Mouse (Mus musculus): Measurements from ENCODE around the gene Fcrl6.

The Fcrl6 gene

GRCm38 (mm10) chr1:172614654-172615053 lies 12.3 kb upstream of the Fcrl6 start:
- no peak for DNase-seq (ENCODE audit: low spot score in 2 of 2)

- no peak for DNase-seq (ENCODE audit: low spot score in 2 of 2)
Observed at GRCm38 (mm10) chr1:172612745-172613144, 10.4 kb upstream of the Fcrl6 start.

DNA sequence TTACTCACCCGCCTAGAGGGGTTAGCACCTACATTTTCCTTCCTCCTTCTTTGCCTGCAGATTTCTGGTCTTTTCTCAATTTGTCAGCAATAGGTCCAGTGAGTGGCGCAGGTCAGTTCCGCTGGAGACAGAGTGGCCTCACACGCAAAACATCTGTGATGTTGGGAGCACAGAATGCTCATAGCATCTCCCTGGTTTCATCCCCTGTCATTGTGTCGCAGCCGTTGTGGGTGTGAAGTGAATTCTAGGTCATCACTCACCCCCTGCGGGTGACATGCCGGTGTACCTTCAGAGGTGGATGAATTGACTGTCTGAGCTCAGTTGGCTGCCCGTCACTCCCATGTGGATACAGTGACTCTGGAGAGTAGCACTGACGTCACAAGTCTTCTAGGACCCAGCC lies 9.0 kb upstream of the Fcrl6 start:
- DNase-seq (ENCODE audit: low spot score in 2 of 2), result no peak

DNA sequence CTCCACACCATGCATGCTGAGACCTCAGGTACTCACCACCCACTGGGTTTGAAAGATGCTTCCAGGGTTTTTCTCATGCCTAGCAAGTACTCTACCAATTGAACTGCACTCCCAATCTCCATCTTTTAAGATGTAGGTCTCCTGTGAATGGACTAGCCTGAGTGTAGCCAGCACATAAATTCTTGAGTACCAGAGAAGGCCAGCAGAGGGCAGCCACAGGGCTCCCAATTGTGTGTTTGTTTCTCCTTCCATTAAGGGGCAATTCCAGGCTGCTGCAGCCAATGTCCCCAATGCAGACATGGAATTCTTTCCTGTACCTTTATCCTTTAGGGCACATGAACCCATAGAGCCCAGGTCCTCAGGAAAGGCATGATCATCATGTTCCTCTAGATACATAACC lies 7.9 kb downstream of the Fcrl6 start:
- DNase-seq (ENCODE audit: low spot score in 2 of 2), result peak in 1 of 2 experiments; percentile 38

- no peak for DNase-seq (ENCODE audit: low spot score in 2 of 2)
Observed at GRCm38 (mm10) chr1:172593956-172594355, 8.4 kb downstream of the Fcrl6 start.

DNA sequence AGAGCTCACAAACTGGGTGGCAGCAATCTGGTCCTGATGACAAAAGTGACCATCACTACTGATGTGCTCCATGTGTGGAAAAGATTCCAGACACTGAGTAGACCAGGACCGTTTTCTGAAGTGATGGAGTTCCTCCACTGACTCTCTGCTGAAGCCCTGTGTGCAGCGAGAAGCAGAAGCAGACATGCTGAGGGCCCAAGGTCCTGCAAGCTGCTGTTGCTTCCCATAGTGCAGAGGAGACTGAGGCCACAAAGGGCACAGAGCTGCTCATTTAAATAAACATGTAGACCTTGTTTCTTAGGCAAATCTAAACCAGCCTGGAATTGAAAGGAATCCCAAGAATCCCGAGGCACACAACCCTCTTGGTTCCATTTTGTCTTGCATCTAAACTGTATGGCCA lies 9.0 kb downstream of the Fcrl6 start:
- DNase-seq (ENCODE audit: low spot score in 2 of 2), result no peak

DNA sequence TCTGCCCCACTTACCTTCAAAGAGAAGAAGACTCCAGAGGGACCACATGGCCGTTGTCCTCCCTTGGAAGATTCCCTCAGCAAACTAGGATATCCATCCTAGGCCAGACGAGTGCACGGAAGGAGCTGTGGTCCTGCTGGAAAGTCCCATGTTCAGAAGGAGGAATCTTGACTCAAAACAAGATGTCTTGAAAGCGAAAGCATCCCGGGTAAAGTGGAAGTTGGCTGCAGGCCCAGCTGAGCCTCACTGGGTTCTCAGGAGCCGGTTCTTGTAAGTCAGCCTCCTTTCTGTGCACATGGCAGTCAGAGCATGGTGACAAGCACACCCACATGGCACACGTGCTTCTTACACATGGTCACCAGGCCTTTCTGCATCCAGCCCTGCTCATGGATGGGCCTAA lies 12.0 kb downstream of the Fcrl6 start, which contains the start of gene Slamf8:
Gene Slamf8 (minus strand): TSS at position 184 of the 400 bp plus-strand sequence.
- DNase-seq (ENCODE audit: low spot score in 2 of 2), result peak in 1 of 2 experiments; percentile 30

DNA sequence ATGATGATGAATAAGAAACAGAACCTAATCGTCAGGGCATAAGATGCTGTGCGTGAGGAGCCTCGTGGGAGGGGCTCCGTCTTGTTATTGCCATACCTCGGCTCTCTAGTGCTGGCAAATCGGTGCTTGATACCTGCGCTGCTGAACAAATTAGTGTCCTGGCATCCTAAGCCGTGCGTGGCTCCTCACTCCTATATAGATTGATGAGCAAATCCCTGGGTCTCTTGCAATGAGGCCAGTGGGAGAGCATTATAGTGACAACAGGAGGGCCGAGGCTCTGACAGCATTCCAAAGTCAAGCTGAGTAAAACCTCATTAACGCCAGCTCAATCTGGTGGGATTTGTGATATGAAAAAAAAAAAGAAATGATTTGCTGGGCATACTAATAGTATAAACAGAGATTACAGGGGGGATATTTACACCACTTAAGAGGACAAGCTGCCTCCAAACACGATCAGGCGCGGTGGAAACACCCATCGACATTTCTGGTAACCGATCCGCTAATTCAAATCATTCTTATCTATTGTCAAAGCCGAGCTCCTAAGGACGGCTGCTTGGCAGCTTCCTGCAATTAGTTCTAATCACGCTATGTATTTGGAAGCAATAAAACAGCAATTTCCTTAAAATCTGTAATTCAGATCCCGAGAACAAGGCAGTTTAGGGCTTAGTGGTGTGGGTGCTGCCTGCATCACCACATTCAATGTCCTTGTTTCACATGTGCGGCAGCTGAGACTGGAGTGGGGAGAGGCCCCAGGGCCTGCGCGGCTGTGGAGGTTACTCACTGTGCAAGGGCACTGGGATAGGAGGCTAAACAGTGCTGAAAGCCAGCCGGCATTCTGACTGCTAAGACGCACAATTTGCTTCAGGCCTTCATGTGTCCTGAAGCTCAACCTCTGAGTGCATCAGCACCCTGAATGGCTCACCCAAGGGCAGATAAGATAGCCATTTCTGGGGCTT lies 16.5 kb downstream of the Fcrl6 start:
- DNase-seq (ENCODE audit: low spot score in 2 of 2), result no peak

- DNase-seq (ENCODE audit: low spot score in 2 of 2), result no peak
Observed at GRCm38 (mm10) chr1:172585026-172585425, 17.3 kb downstream of the Fcrl6 start.

DNA sequence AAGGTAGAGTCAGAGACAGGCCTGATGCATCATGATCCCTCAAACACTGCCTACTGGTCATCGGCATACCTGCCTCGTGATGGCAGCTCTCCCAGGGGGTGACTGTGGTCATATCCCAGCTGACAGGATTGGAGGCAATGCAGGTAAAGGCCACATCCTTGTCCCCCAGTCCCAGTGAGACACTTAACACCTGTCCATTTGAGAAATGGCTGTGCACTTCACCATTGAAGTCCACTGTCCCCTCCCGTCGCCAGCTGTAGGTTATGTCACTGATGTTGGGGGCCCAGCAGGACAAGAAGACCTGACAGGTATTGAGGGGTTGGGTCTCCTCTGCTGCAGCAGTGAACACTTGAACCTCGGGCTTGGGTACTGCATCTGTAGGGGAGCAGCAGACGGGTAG lies 18.1 kb downstream of the Fcrl6 start:
- no peak for DNase-seq (ENCODE audit: low spot score in 2 of 2)

- DNase-seq (ENCODE audit: low spot score in 2 of 2), result no peak
Observed at GRCm38 (mm10) chr1:172582436-172582835, 19.9 kb downstream of the Fcrl6 start.

DNA sequence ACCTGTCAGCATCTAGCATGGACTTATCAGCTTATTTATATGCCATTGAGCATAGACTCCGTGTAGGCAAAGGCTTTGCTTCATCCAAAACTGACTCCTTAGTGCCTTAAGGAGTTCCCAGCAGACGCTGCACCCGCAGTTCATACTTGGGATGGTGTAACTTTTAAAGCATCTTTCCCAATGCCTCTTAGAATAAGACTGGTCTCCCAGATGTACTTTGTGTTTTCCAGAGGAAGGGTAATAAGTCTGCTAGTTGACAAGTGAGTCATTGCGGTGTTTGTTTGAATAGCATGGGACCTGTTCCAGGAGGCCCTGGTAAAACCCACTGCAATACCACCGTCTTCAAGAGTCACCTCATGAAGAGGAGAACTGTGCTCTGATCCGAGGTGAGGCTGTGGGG lies 22.2 kb downstream of the Fcrl6 start:
- DNase-seq (ENCODE audit: low spot score in 2 of 2), result no peak

DNA sequence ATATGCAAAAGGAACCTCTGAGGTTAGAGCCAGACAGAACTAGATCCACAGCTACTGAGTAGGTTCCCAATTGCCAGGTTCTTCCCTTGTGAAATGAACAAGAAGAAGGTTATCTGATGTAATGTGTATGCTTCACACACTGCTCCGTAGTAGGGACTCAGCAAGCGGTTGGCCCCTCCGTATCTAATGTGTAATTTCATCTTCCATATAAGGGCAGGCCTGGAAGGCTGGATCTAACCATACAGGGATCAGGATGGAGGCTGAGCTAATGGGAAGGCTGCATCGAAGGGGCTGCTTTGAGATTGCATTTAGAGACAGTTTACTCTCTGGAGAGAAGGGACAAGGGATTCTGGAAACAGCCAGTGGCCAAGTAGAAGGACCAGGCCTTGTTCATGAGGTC lies 34.6 kb downstream of the Fcrl6 start:
- DNase-seq (ENCODE audit: low spot score in 2 of 2), result no peak

- no peak for DNase-seq (ENCODE audit: low spot score in 2 of 2)
Observed at GRCm38 (mm10) chr1:172566131-172566530, 36.2 kb downstream of the Fcrl6 start.

DNA sequence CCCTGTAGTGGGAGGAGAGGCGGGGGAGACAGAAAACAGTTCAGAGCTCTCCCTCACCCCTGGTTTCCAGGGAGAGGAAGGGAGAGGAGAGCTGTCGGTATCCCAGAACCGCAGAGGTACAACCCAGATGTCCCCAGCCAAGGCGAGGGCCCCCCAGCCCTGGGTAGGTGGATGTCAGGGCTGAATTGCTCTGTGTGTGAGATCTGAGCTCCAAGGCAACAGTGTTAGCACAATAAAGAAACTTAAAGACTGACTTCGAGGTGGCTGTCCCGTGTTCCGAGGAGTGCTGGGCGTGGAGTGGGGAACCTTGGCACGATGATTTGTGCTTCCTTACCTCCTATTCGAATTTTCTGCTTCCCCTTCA lies 38.9 kb downstream of the Fcrl6 start:
- no peak for DNase-seq (ENCODE audit: low spot score in 2 of 2)

DNA sequence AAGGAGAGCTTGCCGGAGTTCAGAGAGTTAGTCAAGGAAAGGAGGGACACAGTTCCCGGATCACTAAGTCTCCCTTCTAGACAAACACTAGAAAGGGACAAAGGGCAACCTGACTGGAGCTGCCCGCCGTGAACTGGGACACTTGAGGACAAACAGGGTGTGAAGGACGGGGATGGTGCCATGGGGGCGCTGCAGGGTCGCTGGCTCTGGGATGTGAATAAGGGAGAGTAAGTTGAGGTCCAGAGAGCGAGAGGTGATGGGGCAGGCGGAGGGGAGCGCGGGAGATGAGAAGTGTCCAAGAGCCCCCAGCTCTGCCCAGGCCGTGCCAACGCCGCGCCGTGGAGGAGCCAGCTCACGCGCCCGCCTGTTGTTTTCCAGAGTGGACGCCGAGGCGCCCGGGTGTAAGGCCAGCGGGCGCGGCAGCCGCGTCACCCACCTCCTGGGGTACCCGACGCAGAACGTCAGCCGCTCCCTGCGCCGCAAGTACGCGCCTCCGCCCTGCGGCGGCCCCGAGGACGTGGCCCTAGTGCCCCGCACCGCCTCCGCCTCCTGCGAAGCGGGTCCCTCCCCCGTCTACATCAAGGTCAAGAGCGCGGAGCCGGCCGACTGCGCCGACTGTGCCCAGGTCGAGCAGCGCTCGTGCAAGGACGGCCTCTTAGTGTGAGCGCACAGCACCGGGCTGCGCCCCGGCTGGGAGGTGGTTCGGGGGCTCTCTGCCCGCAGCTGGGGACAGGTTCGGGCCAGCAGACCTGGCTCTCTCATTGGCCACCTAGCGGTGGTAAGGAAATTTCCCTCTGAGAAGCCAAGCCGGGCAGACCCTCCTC lies 39.5 kb downstream of the Fcrl6 start:
- DNase-seq (ENCODE audit: low spot score in 2 of 2), result peak; percentile 49 to 58

- no peak for DNase-seq (ENCODE audit: low spot score in 2 of 2)
Observed at GRCm38 (mm10) chr1:172555638-172556037, 46.7 kb downstream of the Fcrl6 start, which contains the start of gene Vsig8. Vsig8 (plus strand) TSS chr1:172555938.

- no peak for DNase-seq (ENCODE audit: low spot score in 2 of 2)
Observed at GRCm38 (mm10) chr1:172552623-172553022, 49.7 kb downstream of the Fcrl6 start.

- no peak for DNase-seq (ENCODE audit: low spot score in 2 of 2)
Observed at GRCm38 (mm10) chr1:172551009-172551408, 51.3 kb downstream of the Fcrl6 start.

DNA sequence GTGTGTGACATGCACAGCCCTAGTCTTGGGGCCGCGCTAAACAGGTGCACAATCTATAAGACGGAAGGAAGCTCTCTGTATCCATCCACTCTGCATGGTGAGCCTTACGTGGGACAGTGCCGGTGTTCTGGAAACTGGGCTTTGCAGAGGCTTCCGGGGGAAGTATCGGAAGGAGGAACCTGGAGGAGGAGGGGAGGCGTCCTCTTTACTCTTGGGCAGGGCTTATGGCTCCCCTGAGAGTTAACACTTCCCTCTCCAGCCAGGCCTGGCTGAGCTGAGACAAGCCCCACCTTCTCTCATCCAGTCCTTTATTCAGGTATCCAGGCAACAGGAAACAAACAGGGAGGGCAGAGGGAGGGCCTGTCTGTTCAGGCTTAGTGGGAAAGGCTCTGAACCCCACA lies 51.8 kb downstream of the Fcrl6 start:
- peak; percentile 35 to 61 for DNase-seq (ENCODE audit: low spot score in 2 of 2)

GRCm38 (mm10) chr1:172549717-172550116 lies 52.6 kb downstream of the Fcrl6 start:
- no peak for DNase-seq (ENCODE audit: low spot score in 2 of 2)

DNA sequence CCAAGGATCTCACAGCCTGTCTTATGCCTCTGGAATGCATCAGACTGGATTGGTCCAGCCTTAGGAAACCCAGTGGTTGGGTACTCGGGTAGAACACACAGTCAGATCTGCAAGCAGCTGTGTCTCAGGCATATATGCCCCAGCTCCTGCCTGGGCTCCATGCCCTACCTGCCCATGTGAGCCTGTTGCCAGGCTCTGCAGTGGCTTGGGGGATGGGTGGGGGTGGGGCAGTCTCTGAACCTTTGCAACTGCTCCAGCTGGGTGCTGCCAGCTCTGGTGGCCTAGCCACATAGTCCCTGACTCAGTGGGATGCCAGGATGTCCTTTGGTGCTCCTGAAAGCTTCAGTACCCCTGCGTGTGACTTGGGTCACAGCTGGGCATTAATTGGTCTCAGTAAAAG lies 53.0 kb downstream of the Fcrl6 start:
- DNase-seq (ENCODE audit: low spot score in 2 of 2), result no peak

DNA sequence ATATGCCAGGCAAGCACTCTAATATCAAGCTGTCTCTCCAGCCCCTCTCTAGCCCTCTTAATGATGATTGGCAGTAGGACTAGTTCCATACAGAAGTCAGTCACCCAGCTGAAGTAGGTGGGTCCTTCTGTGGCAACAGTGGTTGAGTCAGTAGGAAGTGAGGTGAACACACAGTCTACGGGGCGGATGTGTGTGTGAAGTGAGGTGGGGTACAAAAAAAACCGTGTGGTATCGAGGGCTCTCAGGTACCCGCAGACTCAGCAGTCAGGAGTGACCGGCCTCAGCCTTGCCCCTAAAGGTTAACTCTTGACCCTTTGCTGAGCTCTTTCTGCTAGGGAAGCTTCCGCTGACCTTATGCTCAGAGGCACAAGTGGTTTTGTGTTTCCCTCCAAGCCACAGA lies 53.9 kb downstream of the Fcrl6 start:
- DNase-seq (ENCODE audit: low spot score in 2 of 2), result peak; percentile 17 to 37
